Mouse (Mus musculus) embryonic fibroblast, embryonic 13.5 days (primary cell): Measurements from ENCODE around the gene Cetn4. TPM values are rescaled to one million over a fixed set of nuclear protein-coding genes. Genes with fewer than 3 reads are reported as not detected.

Experiments used
- H3K27ac ChIP-seq: 2 replicates; pipeline ENCODE4 v1.5.1; 2012; ENCODE audit warnings: low read length, control low read depth, inconsistent platforms; ENCODE audit not compliant: insufficient read depth
- H3K4me1 ChIP-seq: 2 replicates; pipeline ENCODE4 v1.6.1; 2011; ENCODE audit warnings: low read length; ENCODE audit not compliant: control insufficient read depth, insufficient read depth
- H3K4me3 ChIP-seq: 2 replicates; pipeline ENCODE4 v1.5.1; 2011; ENCODE audit warnings: mild to moderate bottlenecking, control low read depth, low read length; ENCODE audit not compliant: insufficient read depth
- CTCF ChIP-seq: IDR thresholded peaks from 2 replicates; pipeline ENCODE4 v1.5.1; 2011; ENCODE audit warnings: mild to moderate bottlenecking, control low read depth, low read length, moderate library complexity, borderline replicate concordance; ENCODE audit not compliant: insufficient read depth
- POLR2A ChIP-seq: IDR thresholded peaks from 2 replicates; pipeline ENCODE4 v1.6.1; 2011; ENCODE audit warnings: low read depth, mild to moderate bottlenecking, control low read depth, low read length, moderate library complexity
- polyA plus RNA-seq: library from polyadenylated mRNA; stranded (reverse); fragments of >200 nt; gene quantifications from 2 replicates; pipeline ENCODE4 v1.2.4, GENCODE M21; 2011; ENCODE audit warnings: low read depth; ENCODE audit not compliant: missing spikeins, insufficient read length

Gene Cetn4
- 7.4 and 8.0 TPM in 2 replicates for polyA plus RNA-seq

DNA sequence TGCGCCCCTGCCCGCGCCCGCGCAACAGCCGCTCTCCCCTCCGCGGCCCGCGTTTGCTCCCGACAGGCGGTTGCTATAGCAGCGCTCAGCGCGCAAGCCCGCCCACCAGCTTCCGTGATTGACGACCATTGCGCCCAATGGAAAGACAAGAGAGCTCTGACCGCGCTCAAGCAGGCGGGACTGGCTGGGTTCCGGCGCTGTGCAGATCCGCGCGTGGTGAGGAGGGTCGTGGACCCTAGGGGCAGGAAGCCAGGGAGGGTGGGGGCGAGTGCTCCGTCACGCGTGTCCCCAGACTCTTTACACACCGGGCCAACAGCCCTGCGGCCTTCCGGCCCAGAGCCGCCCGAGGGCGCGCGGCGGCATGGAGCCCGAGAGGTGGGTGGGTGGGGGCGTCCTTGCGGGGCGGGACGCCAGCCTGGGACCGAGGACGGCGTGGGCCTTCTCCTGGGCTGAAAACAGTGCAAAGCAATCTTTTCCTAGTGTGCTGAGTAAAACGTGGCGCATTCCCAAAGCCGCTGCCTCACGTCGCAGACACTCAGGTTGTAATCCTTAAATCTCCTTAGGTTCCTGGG is at the start of gene Cetn4, which contains the start of gene Bbs12:
Cetn4 (minus strand) TSS at position 339 of the 572 bp plus-strand sequence.
Bbs12 (plus strand) TSS at position 185 of the 572 bp plus-strand sequence.
- Histone ChIP-seq H3K4me3 (peak within 1 kb of the TSS; percentile 68), H3K4me1 (peaks cover 2% of the 10 kb centered on the region; the same call in 1 of the 2 replicates), H3K27ac (peak within 1 kb of the TSS; percentile 84)
- TF ChIP-seq POLR2A (peak; percentile 69), CTCF (no peak)

DNA sequence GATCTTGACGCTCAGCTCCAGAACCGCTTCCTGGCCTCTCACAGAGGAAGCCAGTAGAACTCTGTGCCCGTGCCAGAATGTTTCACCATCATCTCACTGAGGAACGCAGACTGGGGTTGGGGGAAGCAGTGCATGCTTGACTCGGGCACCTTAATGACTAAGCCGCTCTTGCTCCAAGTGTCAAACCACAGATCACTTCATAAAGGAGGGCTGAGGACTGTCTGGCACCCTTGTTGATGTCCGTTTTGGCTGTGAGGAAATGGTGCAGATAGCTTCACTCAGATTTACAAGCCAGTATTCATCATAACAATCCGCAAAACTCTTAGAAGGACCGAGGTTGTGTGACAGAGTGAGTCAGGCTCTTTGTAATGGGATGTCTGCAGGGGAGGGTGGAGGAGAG is 48.2 kb upstream of the Cetn4 start:
- no peak for TF ChIP-seq CTCF
- no peak for TF ChIP-seq POLR2A
- Histone ChIP-seq H3K4me3 (no peak overlapping the region), H3K4me1 (peaks cover 3% of the 10 kb centered on the region; the same call in 1 of the 2 replicates), H3K27ac (peak overlapping the region; percentile 75)

DNA sequence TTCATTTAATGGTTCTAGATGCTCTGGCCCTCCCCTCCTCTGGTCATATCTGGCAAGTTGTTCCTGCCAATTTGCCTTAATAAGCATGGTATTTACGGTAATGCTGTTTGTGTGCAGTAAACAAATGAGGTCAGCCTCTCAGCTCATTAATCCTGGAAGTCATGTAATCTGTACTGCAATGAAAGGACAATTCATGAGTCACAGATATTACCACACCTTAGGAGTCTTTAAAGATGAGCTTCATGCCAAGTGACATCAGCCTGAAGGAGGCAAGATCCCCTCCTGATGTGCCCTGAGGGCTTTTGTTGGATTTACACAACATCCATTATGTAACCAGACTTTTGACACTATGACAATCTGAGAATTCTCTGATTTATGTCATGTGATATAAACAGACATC is 42.2 kb upstream of the Cetn4 start:
- H3K4me3 ChIP-seq: no peak overlapping the region
- H3K27ac ChIP-seq: no peak overlapping the region
- H3K4me1 ChIP-seq: 0 out of 2 replicates have a peak, but pooled peaks cover 5% of the 10 kb centered on the region
- no peak for TF ChIP-seq POLR2A
- TF ChIP-seq CTCF: no peak

DNA sequence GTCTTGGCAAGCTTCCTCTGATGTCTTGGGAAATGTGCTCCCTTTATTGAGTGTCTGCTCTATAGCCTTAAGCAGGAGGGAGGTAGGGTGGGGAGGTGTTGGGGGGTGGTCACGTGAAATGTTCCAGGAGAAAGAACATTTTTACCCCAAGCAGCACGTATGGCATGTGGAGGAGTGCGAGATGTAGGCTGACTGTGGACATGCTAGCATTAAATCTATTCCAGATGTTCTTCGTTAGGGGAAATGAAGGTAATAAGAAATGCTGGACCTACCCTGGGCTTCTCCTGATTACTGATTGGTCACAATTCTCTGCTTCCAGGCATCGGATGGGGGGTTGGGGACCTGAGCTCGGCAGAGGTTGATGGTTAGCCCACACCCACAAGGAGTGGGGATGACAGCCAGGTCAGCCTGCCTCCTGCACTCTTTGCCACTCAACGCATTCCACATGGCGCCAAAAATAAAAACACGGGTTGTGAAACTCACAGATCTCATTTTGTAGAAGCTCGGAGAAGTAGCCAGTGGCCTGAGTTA is 41.5 kb upstream of the Cetn4 start:
- Histone ChIP-seq H3K27ac (no peak overlapping the region), H3K4me1 (0 out of 2 replicates have a peak, but pooled peaks cover 5% of the 10 kb centered on the region), H3K4me3 (no peak overlapping the region)
- TF ChIP-seq POLR2A (no peak), CTCF (no peak)

DNA sequence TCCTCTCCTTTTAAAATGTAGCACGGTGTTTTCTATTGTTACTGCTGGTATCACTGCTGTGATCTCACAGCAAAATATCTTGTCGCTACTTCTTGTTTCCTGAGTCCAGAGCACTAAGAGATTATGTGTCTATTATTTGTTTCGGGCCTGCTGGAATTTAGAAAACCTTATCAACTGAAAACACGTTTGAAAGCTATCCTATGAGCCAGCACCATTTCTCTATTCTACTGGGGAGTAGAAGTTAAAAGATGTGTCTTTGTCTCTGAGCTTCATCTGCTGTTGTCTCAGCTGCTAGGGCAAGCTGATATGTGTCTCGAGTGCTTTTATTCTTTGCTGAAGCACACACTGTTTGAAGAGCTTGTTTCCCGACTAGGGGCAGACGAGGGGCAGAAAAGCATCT is 37.9 kb upstream of the Cetn4 start:
- no peak for TF ChIP-seq CTCF
- TF ChIP-seq POLR2A: no peak
- Histone ChIP-seq H3K4me3 (no peak overlapping the region; the same call in 1 of the 2 replicates), H3K4me1 (peaks cover 8% of the 10 kb centered on the region), H3K27ac (no peak overlapping the region)

DNA sequence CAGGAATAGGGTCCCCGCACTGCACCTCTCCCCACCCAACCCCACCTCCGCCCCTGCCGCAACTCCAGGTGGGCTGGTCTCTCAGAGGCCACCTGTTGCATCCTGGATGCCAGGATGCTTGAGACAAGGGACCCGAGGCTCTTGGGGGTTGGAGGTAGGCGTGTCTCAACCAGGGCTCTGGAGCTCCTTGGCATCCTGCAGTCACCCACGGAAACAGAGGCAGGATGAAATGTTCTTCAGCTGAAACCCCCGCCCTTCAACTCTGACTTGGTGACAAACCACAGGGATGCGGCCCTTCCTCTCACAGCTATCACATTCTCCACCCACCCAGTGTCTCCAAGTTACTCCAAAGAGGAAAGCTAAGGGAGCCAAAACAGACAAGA is 36.6 kb upstream of the Cetn4 start:
- Histone ChIP-seq H3K4me3 (peak overlapping the region; percentile 68), H3K27ac (no peak overlapping the region; the same call in 1 of the 2 replicates), H3K4me1 (peaks cover 3% of the 10 kb centered on the region)
- no peak for TF ChIP-seq CTCF
- no peak for TF ChIP-seq POLR2A

DNA sequence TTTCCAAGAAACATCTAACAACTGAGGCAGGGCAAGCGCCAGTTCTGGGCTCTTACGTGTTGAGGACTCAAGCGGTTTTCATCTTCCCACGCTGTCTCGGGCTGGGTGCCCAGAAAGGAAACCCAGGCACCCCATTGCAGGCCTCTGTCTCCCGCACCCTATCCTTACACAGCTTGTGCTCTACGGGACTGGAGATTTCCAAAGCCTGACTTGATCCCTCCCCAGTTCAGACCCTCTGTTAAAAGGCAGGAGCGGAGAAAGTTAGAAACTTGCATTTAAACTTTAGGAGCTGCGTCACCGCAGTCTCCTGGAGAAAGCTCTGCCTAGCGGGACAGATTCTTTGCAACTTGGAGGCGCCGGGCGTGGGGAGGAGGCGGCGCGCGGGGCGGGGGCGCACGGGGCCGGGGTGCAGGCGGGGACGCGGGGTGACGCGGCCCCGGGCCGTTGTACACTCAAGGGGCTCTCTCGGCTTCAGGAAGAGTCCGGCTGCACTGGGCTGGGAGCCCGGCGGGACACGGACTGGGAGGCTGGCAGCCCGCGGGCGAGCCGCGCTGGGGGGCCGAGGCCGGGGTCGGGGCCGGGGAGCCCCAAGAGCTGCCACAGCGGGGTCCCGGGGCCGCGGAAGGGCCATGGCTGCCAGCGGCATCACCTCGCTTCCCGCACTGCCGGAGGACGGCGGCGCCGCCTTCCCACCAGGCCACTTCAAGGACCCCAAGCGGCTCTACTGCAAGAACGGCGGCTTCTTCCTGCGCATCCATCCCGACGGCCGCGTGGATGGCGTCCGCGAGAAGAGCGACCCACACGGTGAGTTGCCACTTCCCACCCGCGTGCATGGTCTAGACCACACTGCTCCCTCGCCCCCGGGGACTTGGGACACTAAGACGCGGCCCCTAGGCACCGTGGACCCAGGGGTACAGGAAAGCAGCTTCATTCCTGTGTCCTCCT is 36.0 kb upstream of the Cetn4 start, which contains the start of gene Fgf2:
Fgf2 (plus strand) TSS at position 126 of the 945 bp plus-strand sequence.
- Histone ChIP-seq H3K4me3 (peak within 1 kb of the TSS; percentile 68), H3K4me1 (peaks cover 3% of the 10 kb centered on the region), H3K27ac (peak within 1 kb of the TSS; percentile 62)
- TF ChIP-seq CTCF: no peak
- peak; percentile 23 for TF ChIP-seq POLR2A

DNA sequence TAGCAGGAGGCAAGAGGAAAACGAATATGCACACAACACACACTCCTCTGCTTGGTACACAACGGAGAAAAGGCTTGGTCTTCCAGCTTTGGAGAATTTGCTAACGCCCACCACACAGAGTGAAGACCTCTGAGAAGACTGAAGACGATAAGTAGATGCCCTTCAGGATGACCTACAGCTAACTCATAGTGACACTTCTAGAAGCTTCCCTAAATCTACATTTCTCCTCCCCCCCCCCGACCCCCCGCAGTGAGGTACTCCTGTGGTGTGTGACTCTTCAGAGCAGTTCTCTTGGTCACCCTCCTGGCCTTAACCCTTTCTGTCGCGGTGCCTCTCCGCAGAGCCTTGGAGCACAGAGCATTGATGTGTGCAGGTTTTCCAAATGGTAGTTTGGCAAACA is 35.2 kb upstream of the Cetn4 start:
- Histone ChIP-seq H3K27ac (peak overlapping the region; percentile 62), H3K4me3 (peak overlapping the region; percentile 68; the same call in 1 of the 2 replicates)
- TF ChIP-seq POLR2A (no peak), CTCF (no peak)

DNA sequence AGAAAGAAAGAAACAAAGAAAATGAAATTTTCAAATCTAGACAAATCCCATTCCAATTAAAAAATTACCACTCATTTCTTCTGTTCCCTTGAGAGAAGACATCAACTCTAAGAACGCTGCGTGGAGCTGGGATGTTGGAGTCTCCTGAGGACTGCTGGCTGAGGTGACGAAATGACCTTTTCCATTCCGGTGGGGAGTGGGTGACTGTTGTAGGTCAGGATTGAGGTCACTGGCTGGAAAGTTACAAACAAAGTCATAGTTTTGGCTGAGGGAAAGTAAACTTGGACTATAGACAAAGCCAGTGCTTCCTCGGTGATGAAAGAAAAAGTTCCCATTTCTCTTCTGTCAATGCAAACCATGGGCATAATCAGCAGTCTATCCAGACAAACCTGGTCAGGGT is 30.3 kb upstream of the Cetn4 start:
- no peak for TF ChIP-seq CTCF
- no peak for TF ChIP-seq POLR2A
- H3K4me1 ChIP-seq: peaks cover 3% of the 10 kb centered on the region
- H3K27ac ChIP-seq: no peak overlapping the region
- H3K4me3 ChIP-seq: no peak overlapping the region

More for the DNA sequence above, 35.2 kb upstream of the Cetn4 start:
- H3K4me1 ChIP-seq: peaks cover 3% of the 10 kb centered on the region
